Mouse (Mus musculus) gastrocnemius, postnatal 36 days (tissue): ENCODE results near the gene Noc4l. TPM values are rescaled to one million over a fixed set of nuclear protein-coding genes. Genes with fewer than 3 reads are reported as not detected.

Experiments
- DNase-seq, 2 experiments: peaks; one replicate each; pipeline ENCODE4 v3.0.0; 2022
- intact Hi-C: fragments of 180-260 bp; cut with DNase I; formaldehyde crosslinking; loops from one replicate; pipeline ENCODE4 v1.15.1; 2025
- microRNA-seq, 2 experiments: library from miRNA; unstranded; fragments of <30 nt; microRNA quantifications; one replicate each; pipeline ENCODE4 v1.2.0; 2021
- total RNA-seq, 2 experiments: library from RNA; stranded (reverse); gene quantifications; 2 replicates each; pipeline ENCODE4 v1.2.3; 2021

Noc4l gene
- total RNA-seq, 2 experiments from 2014 or later = 13.0 to 14.4 TPM

GRCm38 (mm10) chr5:110610484-110610883 is 42.7 kb downstream of the Noc4l start:
- intact Hi-C loops = no loop called here
- DNase-seq = no peak

GRCm38 (mm10) chr5:110609868-110610267 is 43.3 kb downstream of the Noc4l start:
- no peak for DNase-seq
- intact Hi-C loops = no loop called here

- DNase-seq = no peak
- intact Hi-C loops = no loop called here
Observed at GRCm38 (mm10) chr5:110609425-110609824, 43.8 kb downstream of the Noc4l start.

- intact Hi-C loops = no loop called here
- DNase-seq = no peak
Observed at GRCm38 (mm10) chr5:110608941-110609340, 44.3 kb downstream of the Noc4l start.

- intact Hi-C loops = no loop called here
- no peak for DNase-seq
Observed at GRCm38 (mm10) chr5:110608336-110608735, 44.9 kb downstream of the Noc4l start.

- no peak for DNase-seq
Observed at GRCm38 (mm10) chr5:110607767-110608166, 45.5 kb downstream of the Noc4l start.

GRCm38 (mm10) chr5:110605531-110606221 is 47.5 kb downstream of the Noc4l start:
- DNase-seq = no peak
- intact Hi-C loops = no loop called here

More at GRCm38 (mm10) chr5:110607767-110608166, 45.5 kb downstream of the Noc4l start:
- intact Hi-C loops = no loop called here

- DNase-seq = no peak
- intact Hi-C loops = no loop called here
Observed at GRCm38 (mm10) chr5:110604311-110604710, 48.9 kb downstream of the Noc4l start.

GRCm38 (mm10) chr5:110603016-110603685 is 50.1 kb downstream of the Noc4l start:
- DNase-seq = no peak
- intact Hi-C loops = no loop called here

Small RNA genes lying within 50 kb of the gene (microRNA-seq; reads per million reads assigned to microRNA genes)
- 0 to 1.1 reads per million in 2 experiments for gene Mir7026

Other genes starting within 250 kb of the Noc4l start
- gene Fbrsl1, start 204.9 kb downstream of the Noc4l start, total RNA-seq = 10 to 100 TPM; 30.4 to 32.9 TPM
- not detected for gene Galnt9, start 109.1 kb downstream of the Noc4l start, total RNA-seq
- 10 to 100 TPM in 1 of 2 experiments, 1 to 10 TPM in 1; 7.9 to 10.4 TPM for gene Ddx51, start within 50 bp of the Noc4l start, total RNA-seq
- 10 to 100 TPM; 21.4 TPM for gene Ep400, start 117.3 kb upstream of the Noc4l start, total RNA-seq
- gene Pus1, start 127.2 kb upstream of the Noc4l start, total RNA-seq = 1 to 10 TPM; 8.1 to 9.7 TPM
- gene Ulk1, start 156.7 kb upstream of the Noc4l start, total RNA-seq = 10 to 100 TPM; 46.3 to 49.4 TPM
- gene Hscb, start 186.4 kb upstream of the Noc4l start, total RNA-seq = 10 to 100 TPM; 12.3 to 14.1 TPM
- 1 to 10 TPM; 1.1 to 1.3 TPM for gene Chek2, start 186.6 kb upstream of the Noc4l start, total RNA-seq
- gene Ttc28, start 226.4 kb upstream of the Noc4l start, total RNA-seq = 10 to 100 TPM; 12.6 to 13.9 TPM